Mouse (Mus musculus): ENCODE data around the gene Cblb. TPM values are rescaled to one million over a fixed set of nuclear protein-coding genes. Genes with fewer than 3 reads are reported as not detected.

Gene Cblb
- polyA plus RNA-seq, 1 experiment from 2014 or later: 31.6 TPM

- ATAC-seq (ENCODE audit: low FRiP score): peak; percentile 41; the same call in 1 of the 2 replicates
- no peaks in the 10 kb centered on the region for H3K27me3 ChIP-seq
- no peak overlapping the region for H3K4me3 ChIP-seq (replicated peaks)
- no peaks in the 10 kb centered on the region for H3K4me1 ChIP-seq
- no peak overlapping the region for H3K4me2 ChIP-seq
- WGBS: 44% methylated on average over 5 of the region's 5 CpGs
- H3K36me3 ChIP-seq (replicated peaks): no peaks in the 10 kb centered on the region
- no peaks in the 10 kb centered on the region for H3K9me3 ChIP-seq
- no peak overlapping the region for H3K9ac ChIP-seq
- no peak overlapping the region for H3K27ac ChIP-seq
These were observed 7.6 kb upstream of the Cblb start for GRCm38 (mm10) chr16:52023417-52023816.

- WGBS: 94% methylated on average over 4 of the region's 4 CpGs
- ATAC-seq (ENCODE audit: low FRiP score): no peak
- no peaks in the 10 kb centered on the region for H3K9me3 ChIP-seq
- peaks cover 7% of the 10 kb centered on the region for H3K4me1 ChIP-seq
- no peak overlapping the region for H3K4me3 ChIP-seq (replicated peaks)
- H3K27ac ChIP-seq: no peak overlapping the region
- no peak overlapping the region for H3K9ac ChIP-seq
- H3K4me2 ChIP-seq: no peak overlapping the region
- no peaks in the 10 kb centered on the region for H3K36me3 ChIP-seq (replicated peaks)
- H3K27me3 ChIP-seq: no peaks in the 10 kb centered on the region
These were observed 3.7 kb upstream of the Cblb start for GRCm38 (mm10) chr16:52027326-52027725.

- no peak for ATAC-seq (ENCODE audit: low FRiP score)
- no peak overlapping the region for H3K27ac ChIP-seq
- no peak overlapping the region for H3K4me3 ChIP-seq (replicated peaks)
- H3K4me1 ChIP-seq: peaks cover 20% of the 10 kb centered on the region
- no peaks in the 10 kb centered on the region for H3K9me3 ChIP-seq
- H3K9ac ChIP-seq: no peak overlapping the region
- no peaks in the 10 kb centered on the region for H3K27me3 ChIP-seq
- H3K4me2 ChIP-seq: no peak overlapping the region
- peaks cover under 1% of the 10 kb centered on the region; the same call in 1 of the 2 replicates for H3K36me3 ChIP-seq (replicated peaks)
- WGBS: 84% methylated on average over 3 of the region's 3 CpGs
These were observed 2.0 kb upstream of the Cblb start for GRCm38 (mm10) chr16:52029001-52029400.

- ATAC-seq (ENCODE audit: low FRiP score): peak; percentile 81
- Histone ChIP-seq H3K27me3 (no peaks in the 10 kb centered on the region), H3K9me3 (no peaks in the 10 kb centered on the region), H3K4me1 (peaks cover 43% of the 10 kb centered on the region), H3K4me2 (peak overlapping the region; percentile 64), H3K27ac (peak overlapping the region; percentile 97), H3K36me3 (replicated peaks) (peaks cover 26% of the 10 kb centered on the region), H3K9ac (peak overlapping the region; percentile 96), H3K4me3 (replicated peaks) (peak overlapping the region; percentile 91)
- 0% methylated on average over 36 of the region's 37 CpGs for WGBS
These were observed 757 bp downstream of the Cblb start for GRCm38 (mm10) chr16:52031712-52032251.

- H3K9me3 ChIP-seq: no peaks in the 10 kb centered on the region
- H3K4me3 ChIP-seq (replicated peaks): peak overlapping the region; percentile 91
- H3K9ac ChIP-seq: peak overlapping the region; percentile 96
- H3K27me3 ChIP-seq: no peaks in the 10 kb centered on the region
- WGBS: 13% methylated on average over 29 of the region's 29 CpGs
- H3K4me2 ChIP-seq: peak overlapping the region; percentile 64
- no peak for ATAC-seq (ENCODE audit: low FRiP score)
- H3K36me3 ChIP-seq (replicated peaks): peaks cover 26% of the 10 kb centered on the region
- H3K4me1 ChIP-seq: peaks cover 43% of the 10 kb centered on the region
- peak overlapping the region; percentile 97; the same call in 1 of the 2 replicates for H3K27ac ChIP-seq
These were observed 1.6 kb downstream of the Cblb start for GRCm38 (mm10) chr16:52032376-52033330.

DNA sequence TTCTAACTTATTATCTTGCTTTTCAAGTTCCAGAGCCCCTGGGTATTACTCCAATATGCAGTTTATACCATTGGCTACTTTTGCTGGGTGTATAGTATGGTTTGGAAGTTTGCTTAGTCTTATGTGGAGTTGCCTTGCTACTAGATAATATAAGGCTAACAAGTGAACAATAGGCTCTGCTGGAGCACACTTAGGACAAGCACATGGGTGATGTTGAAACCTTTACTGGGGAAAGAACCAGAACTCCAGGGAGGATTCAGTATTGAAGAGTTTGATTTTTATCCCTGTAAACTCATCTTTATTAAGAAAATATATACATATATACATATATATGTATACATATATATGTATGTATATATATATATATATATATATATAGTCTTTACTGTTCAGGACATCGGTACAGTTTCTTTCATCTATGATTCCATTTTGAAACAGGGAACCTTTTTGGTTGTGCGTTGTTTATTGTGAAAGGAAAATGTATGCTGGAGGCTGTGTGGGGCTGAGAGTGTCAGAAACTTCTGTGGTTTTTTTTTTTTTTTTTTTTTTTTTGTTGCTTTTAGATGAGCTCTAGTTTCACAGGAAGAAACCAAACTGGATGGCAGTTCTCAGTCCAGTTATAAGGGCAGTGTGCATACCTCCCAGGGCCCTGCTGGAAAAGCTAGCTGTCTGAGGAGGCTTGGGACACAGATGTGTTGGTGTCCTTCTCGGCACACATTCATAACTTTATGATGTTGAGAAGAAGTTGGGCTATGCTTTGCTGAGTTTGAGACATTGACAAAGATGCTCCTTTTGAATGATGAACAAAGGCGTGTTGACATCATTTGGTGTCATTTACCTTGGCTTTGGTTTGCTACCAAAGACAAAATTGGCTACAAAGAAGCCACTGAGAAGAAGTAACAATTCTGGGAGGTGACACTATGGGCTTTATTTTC, 2.6 kb downstream of the Cblb start:
- 92% methylated on average over 4 of the region's 4 CpGs for WGBS
- peaks cover 43% of the 10 kb centered on the region for H3K4me1 ChIP-seq

GRCm38 (mm10) chr16:52034356-52034755, 3.3 kb downstream of the Cblb start:
- 89% methylated on average over 5 of the region's 5 CpGs for WGBS
- H3K4me3 ChIP-seq (replicated peaks): 0 out of 2 replicates have a peak overlapping the region, but pooled peaks have one; percentile 8
- H3K36me3 ChIP-seq (replicated peaks): peaks cover 35% of the 10 kb centered on the region

More for the DNA sequence above, 2.6 kb downstream of the Cblb start:
- Histone ChIP-seq H3K27ac (no peak overlapping the region), H3K36me3 (replicated peaks) (peaks cover 32% of the 10 kb centered on the region), H3K4me3 (replicated peaks) (peak overlapping the region; percentile 91), H3K4me2 (peak overlapping the region; percentile 64), H3K9ac (0 out of 2 replicates have a peak overlapping the region, but pooled peaks have one; percentile 21), H3K27me3 (no peaks in the 10 kb centered on the region), H3K9me3 (no peaks in the 10 kb centered on the region)
- ATAC-seq (ENCODE audit: low FRiP score): no peak

DNA sequence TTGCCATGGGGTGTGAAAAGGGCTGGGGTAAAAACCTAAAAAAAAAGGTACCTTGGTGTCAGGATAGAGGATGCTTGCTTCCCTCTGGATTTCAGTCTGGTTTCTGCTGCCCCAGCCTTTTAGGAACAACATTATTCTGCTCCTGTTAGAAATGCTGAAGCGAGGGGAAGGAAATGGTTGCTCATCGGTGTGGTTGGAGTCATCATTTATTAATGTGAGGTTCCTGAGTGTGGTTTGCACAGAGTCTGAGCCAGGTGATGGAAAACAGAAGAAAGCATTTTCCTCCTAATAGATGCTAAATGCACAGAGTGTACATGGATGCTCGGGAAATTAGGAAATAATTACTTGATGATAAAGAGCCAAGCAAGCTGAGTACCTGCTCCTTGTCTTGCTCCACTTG, 5.3 kb downstream of the Cblb start:
- WGBS: 85% methylated on average over 3 of the region's 3 CpGs
- H3K27ac ChIP-seq: no peak overlapping the region
- H3K9me3 ChIP-seq: no peaks in the 10 kb centered on the region
- peak overlapping the region; percentile 2; the same call in 1 of the 2 replicates for H3K4me2 ChIP-seq
- H3K9ac ChIP-seq: no peak overlapping the region
- H3K27me3 ChIP-seq: no peaks in the 10 kb centered on the region
- peaks cover 35% of the 10 kb centered on the region for H3K36me3 ChIP-seq (replicated peaks)
- no peak overlapping the region for H3K4me3 ChIP-seq (replicated peaks)
- no peak for ATAC-seq (ENCODE audit: low FRiP score)
- peaks cover 41% of the 10 kb centered on the region for H3K4me1 ChIP-seq

More at GRCm38 (mm10) chr16:52034356-52034755, 3.3 kb downstream of the Cblb start:
- H3K9ac ChIP-seq: no peak overlapping the region
- peaks cover 43% of the 10 kb centered on the region for H3K4me1 ChIP-seq
- H3K27me3 ChIP-seq: no peaks in the 10 kb centered on the region
- H3K9me3 ChIP-seq: no peaks in the 10 kb centered on the region
- H3K4me2 ChIP-seq: peak overlapping the region; percentile 64
- ATAC-seq (ENCODE audit: low FRiP score): no peak
- H3K27ac ChIP-seq: no peak overlapping the region

GRCm38 (mm10) chr16:52038283-52038682, 7.3 kb downstream of the Cblb start:
- Histone ChIP-seq H3K4me3 (replicated peaks) (no peak overlapping the region), H3K27ac (no peak overlapping the region), H3K9me3 (no peaks in the 10 kb centered on the region), H3K27me3 (no peaks in the 10 kb centered on the region), H3K36me3 (replicated peaks) (peaks cover 35% of the 10 kb centered on the region), H3K9ac (no peak overlapping the region), H3K4me2 (no peak overlapping the region), H3K4me1 (peaks cover 42% of the 10 kb centered on the region)
- no peak for ATAC-seq (ENCODE audit: low FRiP score)
- 97% methylated on average over 4 of the region's 4 CpGs for WGBS

GRCm38 (mm10) chr16:52038821-52039220, 7.8 kb downstream of the Cblb start:
- Histone ChIP-seq H3K4me3 (replicated peaks) (no peak overlapping the region), H3K4me1 (peaks cover 38% of the 10 kb centered on the region), H3K9me3 (no peaks in the 10 kb centered on the region), H3K36me3 (replicated peaks) (peaks cover 35% of the 10 kb centered on the region), H3K4me2 (no peak overlapping the region), H3K9ac (no peak overlapping the region), H3K27ac (no peak overlapping the region), H3K27me3 (no peaks in the 10 kb centered on the region)
- 96% methylated on average over 2 of the region's 2 CpGs for WGBS
- no peak for ATAC-seq (ENCODE audit: low FRiP score)

- Histone ChIP-seq H3K9ac (no peak overlapping the region), H3K27ac (no peak overlapping the region), H3K36me3 (replicated peaks) (peaks cover 15% of the 10 kb centered on the region), H3K4me3 (replicated peaks) (no peak overlapping the region), H3K27me3 (no peaks in the 10 kb centered on the region), H3K4me1 (peaks cover 17% of the 10 kb centered on the region), H3K9me3 (no peaks in the 10 kb centered on the region), H3K4me2 (no peak overlapping the region)
- no peak for ATAC-seq (ENCODE audit: low FRiP score)
- WGBS: 85% methylated on average over 4 of the region's 4 CpGs
These were observed 9.9 kb downstream of the Cblb start for GRCm38 (mm10) chr16:52040937-52041336.
